Mouse (Mus musculus): ENCODE data around the gene Mcu. TPM values are rescaled to one million over a fixed set of nuclear protein-coding genes. Genes with fewer than 3 reads are reported as not detected.

Gene Mcu
- total RNA-seq, 2 experiments from 2014 or later, result 36.3 to 43.3 TPM

DNA sequence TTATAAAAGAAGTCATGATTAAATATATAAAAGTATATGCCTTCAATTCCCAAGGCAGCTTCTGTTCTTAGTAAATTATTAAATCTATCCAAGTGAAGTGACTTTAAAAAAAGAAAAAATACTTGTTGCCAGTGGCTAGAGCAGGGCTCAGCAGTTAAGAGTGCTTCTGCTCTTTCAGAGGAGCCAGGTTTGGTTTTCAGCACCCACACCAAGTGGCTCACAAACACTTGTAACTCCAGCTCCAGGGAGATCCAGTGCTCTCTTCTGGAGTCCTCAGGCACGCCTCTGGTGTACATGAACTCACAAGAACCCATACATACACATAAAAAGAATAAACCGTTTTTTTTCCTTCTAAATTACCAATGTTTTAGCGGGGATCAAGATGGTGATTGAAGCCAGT, 116.3 kb downstream of the Mcu start:
- no peak for DNase-seq (ENCODE audit: low spot score in 2 of 2)

DNA sequence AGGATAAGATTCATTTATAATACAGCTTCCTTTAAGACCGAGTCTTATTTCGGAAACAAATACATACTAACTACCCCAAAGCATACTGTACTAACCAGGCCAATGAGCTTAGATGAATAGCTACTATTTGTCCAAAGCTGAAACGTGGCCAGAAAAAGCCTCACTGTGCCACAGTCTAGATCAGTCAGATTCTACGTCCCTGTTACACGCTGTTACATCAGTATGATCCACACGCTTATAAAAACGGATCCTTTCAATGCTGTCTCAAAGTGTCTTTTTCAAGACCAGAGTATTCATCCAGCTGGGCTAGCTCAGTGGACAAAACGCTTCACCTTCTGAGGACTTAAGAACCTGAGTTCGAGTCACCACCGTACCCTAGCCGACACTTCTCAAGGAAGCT, 119.5 kb downstream of the Mcu start:
- DNase-seq (ENCODE audit: low spot score in 2 of 2), result no peak

DNA sequence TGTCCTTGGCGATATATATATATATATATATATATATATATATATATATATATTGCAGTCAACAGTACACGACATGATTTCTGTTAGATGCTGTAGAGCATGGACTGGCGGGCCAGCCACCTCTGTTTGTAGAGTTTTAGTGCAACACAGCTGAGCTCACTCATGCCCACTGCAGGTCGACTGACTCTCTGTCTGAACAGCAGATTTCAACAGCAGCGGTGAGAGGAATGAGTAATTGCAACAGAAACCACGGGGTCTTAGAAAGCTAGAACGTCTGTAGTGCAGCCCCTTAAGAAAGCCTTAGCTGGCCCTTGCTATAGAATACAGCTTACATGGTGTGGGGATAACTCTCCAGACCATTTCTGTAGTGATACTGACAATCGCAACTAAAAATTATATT, 121.6 kb downstream of the Mcu start:
- no peak for DNase-seq (ENCODE audit: low spot score in 2 of 2)

GRCm38 (mm10) chr10:59494044-59494443, 122.4 kb downstream of the Mcu start:
- DNase-seq (ENCODE audit: low spot score in 2 of 2), result no peak

GRCm38 (mm10) chr10:59490920-59491319, 125.6 kb downstream of the Mcu start:
- DNase-seq (ENCODE audit: low spot score in 2 of 2), result no peak

DNA sequence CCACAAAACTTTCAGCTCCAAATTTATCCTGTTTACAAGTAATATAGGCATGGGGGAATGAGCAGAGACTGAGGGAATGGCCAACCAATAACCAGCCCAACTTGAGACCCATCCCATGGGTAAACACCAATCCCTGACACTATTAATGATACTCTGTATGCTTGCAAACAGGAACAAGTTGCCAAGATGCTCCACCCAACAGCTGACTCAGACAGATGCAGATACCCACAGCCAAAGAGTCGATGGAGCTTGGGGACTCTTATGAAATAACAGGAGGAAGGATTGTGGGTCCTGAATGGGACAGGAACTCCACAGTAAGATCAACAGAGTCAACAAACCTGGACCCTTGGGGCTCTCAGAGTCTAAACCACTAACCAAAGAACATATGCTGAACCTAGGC, 127.1 kb downstream of the Mcu start:
- DNase-seq (ENCODE audit: low spot score in 2 of 2), result no peak

DNA sequence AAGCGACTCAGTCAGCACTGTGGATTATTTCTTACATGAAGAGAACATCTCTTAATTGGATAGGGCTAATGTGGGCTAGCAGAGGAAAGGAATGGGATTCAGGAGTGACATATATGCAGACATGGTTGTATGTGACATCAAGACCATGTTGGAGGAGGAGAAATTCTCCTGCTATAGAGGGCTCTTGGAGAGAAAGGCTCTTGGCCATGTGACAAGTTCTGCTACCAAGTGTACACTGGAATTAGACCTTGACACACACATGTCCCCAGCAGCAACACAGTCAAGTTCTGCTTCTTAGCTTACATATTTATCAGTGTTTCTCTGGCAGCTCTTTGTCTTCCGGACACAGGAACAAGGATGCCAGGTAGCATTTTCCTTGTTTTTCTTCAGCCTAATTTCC, 129.1 kb downstream of the Mcu start:
- no peak for DNase-seq (ENCODE audit: low spot score in 2 of 2)

DNA sequence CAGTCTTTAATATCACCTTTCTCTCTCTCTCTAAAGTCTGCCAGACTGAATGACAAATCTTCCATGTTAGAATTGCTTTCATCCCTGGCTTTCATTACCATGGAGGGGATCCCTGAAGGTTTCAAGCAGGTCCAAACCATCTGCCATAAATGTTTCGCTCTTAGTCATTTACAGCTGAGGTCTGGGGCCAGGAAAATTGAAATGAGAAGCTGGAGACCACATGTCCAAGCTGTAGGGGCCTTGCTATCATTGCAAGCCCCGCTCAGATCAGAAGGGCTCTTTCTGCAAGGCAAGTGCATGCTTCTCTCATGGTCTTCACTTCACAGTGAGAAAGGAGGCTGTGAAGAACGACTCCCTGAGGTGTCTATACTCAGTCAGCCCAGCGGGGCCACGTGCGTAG, 132.2 kb downstream of the Mcu start:
- no peak for DNase-seq (ENCODE audit: low spot score in 2 of 2)

- no peak for DNase-seq (ENCODE audit: low spot score in 2 of 2)
Measured at GRCm38 (mm10) chr10:59481381-59481780, 135.1 kb downstream of the Mcu start.

GRCm38 (mm10) chr10:59470451-59470850, 146.0 kb downstream of the Mcu start:
- DNase-seq (ENCODE audit: low spot score in 2 of 2), result no peak

- DNase-seq (ENCODE audit: low spot score in 2 of 2), result no peak
Measured at GRCm38 (mm10) chr10:59467297-59467696, 149.2 kb downstream of the Mcu start.

GRCm38 (mm10) chr10:59466626-59467025, 149.9 kb downstream of the Mcu start:
- DNase-seq (ENCODE audit: low spot score in 2 of 2), result no peak

DNA sequence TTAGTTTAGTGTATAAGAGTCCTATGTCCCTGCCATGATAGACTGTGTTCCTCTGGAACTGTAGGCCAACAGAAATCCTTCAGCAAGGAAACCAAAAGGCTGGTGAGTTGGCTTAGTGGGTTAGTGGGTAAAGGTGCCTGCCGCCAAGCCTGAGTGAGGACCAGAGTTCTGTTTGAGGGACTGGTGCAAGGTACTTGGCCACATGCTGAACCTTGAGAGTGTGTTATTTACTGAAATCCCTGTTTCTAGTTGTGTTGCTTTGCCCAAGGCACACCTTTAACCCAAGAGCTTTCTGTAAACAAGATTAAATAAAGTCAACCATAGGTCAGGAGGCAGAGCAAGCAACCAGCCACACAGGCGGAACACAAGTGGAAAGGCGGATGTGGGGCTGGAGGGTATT, 150.9 kb downstream of the Mcu start:
- no peak for DNase-seq (ENCODE audit: low spot score in 2 of 2)

DNA sequence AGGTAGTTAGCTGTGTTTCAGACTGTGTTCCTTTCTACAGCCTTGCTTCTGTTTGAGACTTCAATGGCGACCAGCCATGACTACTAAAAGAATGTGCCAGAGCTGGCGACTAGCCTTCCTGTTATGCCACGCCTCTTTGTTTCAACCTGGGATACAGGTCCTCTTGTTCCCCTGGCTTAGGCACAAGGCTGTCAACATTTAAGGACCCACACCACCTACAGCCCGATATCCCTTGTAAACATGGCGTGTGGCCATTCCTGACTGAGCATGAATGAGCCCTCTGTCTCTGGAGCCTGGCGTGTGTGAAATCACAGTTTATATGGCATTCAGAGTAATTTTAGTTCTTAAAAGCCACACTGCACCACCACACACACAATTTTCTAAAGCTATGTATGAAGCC, 154.2 kb downstream of the Mcu start:
- DNase-seq (ENCODE audit: low spot score in 2 of 2), result no peak

DNA sequence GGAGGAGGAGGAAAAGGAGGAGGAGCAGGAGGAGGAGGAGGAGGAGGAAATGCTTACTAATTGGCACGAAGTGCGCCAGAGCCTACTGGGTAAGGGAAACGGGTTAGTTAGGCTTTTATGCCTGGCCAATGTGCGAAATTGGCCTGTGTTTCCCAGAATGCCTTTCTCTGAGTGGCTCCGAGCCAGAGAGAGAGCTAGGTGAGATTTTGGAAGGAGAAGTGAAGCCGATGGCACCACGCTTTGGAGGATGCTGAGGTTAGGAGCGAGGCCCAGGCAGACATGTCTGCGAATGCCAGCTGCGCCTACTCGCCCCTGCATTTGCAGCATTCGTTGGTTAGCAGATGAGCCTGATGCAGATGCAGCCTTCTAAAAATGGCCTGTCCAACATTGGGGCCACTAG, 156.7 kb downstream of the Mcu start:
- no peak for DNase-seq (ENCODE audit: low spot score in 2 of 2)

GRCm38 (mm10) chr10:59454631-59455030, 161.9 kb downstream of the Mcu start:
- no peak for DNase-seq (ENCODE audit: low spot score in 2 of 2)

GRCm38 (mm10) chr10:59451839-59452238, 164.7 kb downstream of the Mcu start:
- DNase-seq (ENCODE audit: low spot score in 2 of 2), result no peak

DNA sequence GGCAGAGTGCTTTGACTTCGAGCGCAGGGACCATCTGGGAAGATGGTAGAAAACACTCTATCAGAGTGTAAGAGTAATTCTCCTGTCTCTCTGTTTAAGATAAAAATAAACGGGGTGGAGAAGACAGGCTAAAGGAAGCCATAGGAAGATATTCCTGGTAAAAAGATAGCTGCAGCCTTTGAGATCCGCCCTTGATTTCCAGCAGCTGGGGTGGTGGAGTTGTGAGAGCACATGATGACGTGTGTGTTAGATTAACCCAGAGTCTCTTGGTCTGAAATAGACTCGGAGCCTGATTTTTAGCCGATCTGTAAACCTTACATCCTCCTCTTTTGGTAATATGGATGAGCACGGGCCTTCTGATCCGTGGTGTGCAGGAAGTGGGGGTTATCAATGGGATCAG, 168.9 kb downstream of the Mcu start:
- no peak for DNase-seq (ENCODE audit: low spot score in 2 of 2)

DNA sequence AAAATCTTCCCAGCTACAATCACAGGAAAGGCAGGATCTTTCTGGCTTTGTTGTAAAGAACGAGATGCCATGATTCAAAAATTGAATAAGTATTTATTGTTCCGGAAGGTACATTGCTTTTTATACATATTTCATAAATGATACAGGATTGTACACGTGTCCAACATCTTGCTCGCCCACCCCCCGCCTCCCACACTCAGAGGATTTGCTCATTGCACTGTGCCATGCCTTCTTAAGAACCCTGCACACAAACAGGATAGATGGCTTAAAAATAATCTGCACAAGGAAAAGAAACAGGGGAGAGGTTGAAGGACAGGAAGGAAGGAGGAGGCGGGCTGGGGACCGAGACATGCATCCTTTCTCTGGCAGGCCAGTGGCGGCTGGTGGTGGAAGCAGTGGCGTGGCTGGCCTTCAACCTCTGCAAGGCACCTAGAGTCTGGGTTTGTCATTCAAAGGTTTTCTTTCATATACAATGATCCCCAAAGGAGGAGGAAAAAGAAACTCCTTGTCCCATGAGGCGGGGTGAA, 169.5 kb downstream of the Mcu start:
- no peak for DNase-seq (ENCODE audit: low spot score in 2 of 2)

DNA sequence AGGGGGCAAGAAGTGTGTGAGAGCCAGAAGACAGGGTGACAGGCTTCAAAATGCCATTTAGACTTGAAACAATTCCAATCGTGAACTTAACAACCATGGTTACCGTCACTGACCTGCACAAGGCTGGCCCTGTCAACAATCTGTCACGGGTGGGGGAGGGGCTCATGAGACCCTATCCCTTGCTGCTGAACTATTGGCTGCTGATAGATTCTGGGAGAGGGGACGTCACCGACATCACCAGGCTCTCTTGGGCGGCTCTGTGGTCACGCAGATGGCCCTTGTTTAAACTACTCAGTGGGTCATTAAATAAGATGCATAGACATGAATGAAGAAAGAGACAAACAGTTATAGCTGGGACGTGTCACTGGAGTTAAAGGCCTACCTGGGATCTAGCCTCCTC, 171.9 kb downstream of the Mcu start:
- no peak for DNase-seq (ENCODE audit: low spot score in 2 of 2)

- DNase-seq (ENCODE audit: low spot score in 2 of 2), result no peak
Measured at GRCm38 (mm10) chr10:59444106-59444505, 172.4 kb downstream of the Mcu start.

GRCm38 (mm10) chr10:59443212-59443611, 173.3 kb downstream of the Mcu start:
- DNase-seq (ENCODE audit: low spot score in 2 of 2), result no peak

DNA sequence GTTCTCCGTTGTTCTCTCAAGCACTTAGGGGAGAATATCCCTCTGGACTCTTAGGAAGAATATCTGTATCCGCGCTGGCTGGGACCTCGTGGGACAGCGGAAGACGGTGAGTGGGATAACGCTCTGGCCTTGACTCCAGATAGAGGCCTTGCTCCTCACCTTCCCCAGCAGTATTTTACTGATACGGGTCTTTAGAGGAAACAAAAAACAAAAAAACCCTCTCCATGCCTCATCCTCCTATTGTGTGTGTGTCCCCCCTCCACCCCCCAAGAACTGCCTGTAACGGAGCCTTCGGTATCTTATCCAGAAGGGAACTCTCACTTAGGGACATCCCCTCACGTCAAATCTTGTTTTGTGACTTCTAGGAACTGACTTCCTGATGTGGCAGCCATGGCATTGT, 174.8 kb downstream of the Mcu start, which contains the start of gene Oit3:
Gene Oit3, minus strand, starts transcription at position 44 of the 400 bp plus-strand sequence.
- DNase-seq (ENCODE audit: low spot score in 2 of 2), result no peak

DNA sequence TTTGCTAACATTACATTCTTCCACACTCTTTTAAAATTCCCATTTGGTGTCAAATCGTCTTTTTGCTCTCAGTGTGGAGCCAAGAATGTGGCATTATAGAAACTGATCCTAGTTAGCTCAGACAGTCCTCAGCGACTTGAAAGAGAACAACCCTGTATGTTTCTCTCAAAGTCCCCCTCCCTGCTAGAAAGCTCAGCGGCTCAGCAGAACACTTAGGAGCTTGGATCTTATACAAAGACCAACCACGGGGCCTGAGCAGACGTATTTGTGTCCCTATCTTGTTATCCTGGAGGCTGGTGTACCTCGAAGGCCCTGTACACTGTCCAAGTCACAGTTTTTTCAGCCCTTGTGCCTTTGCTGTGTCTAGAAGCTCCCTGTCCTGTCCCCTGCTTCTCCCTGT, 176.3 kb downstream of the Mcu start:
- no peak for DNase-seq (ENCODE audit: low spot score in 2 of 2)

Data from adrenal gland, postnatal 4 days (tissue).